Mouse (Mus musculus) hindbrain, embryonic 10.5 days (tissue): Measurements from ENCODE around the gene Dcxr. TPM values are rescaled to one million over a fixed set of nuclear protein-coding genes. Genes with fewer than 3 reads are reported as not detected.
"Not testable (repeated sequence)": the region's sequence is repeated elsewhere in the genome, so short reads cannot be mapped to it uniquely, and the experiment has no call there.

Experiments
- DNase-seq: peaks from one replicate; pipeline ENCODE4 v3.0.0-alpha.2; 2017; ENCODE audit warnings: low spot score
- H3K27ac ChIP-seq: fragments of 300-500 bp; sonication (generic); 2 replicates; pipeline ENCODE4 v1.5.1; 2016; ENCODE audit warnings: mild to moderate bottlenecking, moderate library complexity
- H3K27me3 ChIP-seq: fragments of 300-500 bp; sonication (generic); 2 replicates; pipeline ENCODE4 v1.6.1; 2016; ENCODE audit warnings: mild to moderate bottlenecking; ENCODE audit not compliant: poor library complexity, insufficient read depth, severe bottlenecking
- H3K36me3 ChIP-seq: fragments of 300-500 bp; sonication (generic); 2 replicates; pipeline ENCODE4 v1.6.1; 2016; ENCODE audit warnings: mild to moderate bottlenecking, moderate library complexity
- H3K4me1 ChIP-seq: fragments of 300-500 bp; sonication (generic); replicated peaks from 2 replicates; pipeline ENCODE4 v1.6.1; 2016; ENCODE audit warnings: mild to moderate bottlenecking
- H3K4me3 ChIP-seq: fragments of 300-500 bp; sonication (generic); 2 replicates; pipeline ENCODE4 v1.5.1; 2016; ENCODE audit warnings: mild to moderate bottlenecking, moderate library complexity
- H3K9me3 ChIP-seq: fragments of 300-500 bp; sonication (generic); 2 replicates; pipeline ENCODE4 v1.6.1; 2016; ENCODE audit warnings: mild to moderate bottlenecking, moderate library complexity
- WGBS: fragments of 180-500 bp; shearing (Covaris S2); methylation state at CpG from one replicate; pipeline ENCODE4 v1.1.7; 2016; 5-methylcytosine and 5-hydroxymethylcytosine counted together
- polyA plus RNA-seq: library from polyadenylated mRNA; unstranded; fragments of >200 nt; fragmentation: Nextera tagmentation; extraction: Ambion mirVana; gene quantifications from 2 replicates; pipeline ENCODE4 v1.2.1, GENCODE M21; 2016

Dcxr gene
- polyA plus RNA-seq, 1 experiment from 2014 or later: 19.8 TPM

- peaks cover 95% of the 10 kb centered on the region for H3K36me3 ChIP-seq
- H3K4me1 ChIP-seq: peaks cover 45% of the 10 kb centered on the region
- H3K27me3 ChIP-seq: no peaks in the 10 kb centered on the region
- no peaks in the 10 kb centered on the region; the same call in 1 of the 2 replicates for H3K9me3 ChIP-seq
- peak; percentile 50 for DNase-seq
- WGBS: 22% methylated on average over 4 of the region's 4 CpGs
- H3K27ac ChIP-seq: peak overlapping the region; percentile 79
- H3K4me3 ChIP-seq: peak overlapping the region; percentile 11; the same call in 1 of the 2 replicates
These were observed 31.9 kb downstream of the Dcxr start for GRCm38 (mm10) chr11:120695184-120695583.

GRCm38 (mm10) chr11:120693461-120693860 is 33.6 kb downstream of the Dcxr start:
- Histone ChIP-seq H3K9me3 (no peaks in the 10 kb centered on the region; the same call in 1 of the 2 replicates), H3K4me1 (peaks cover 38% of the 10 kb centered on the region), H3K36me3 (peaks cover 93% of the 10 kb centered on the region), H3K27me3 (no peaks in the 10 kb centered on the region), H3K27ac (no peak overlapping the region), H3K4me3 (no peak overlapping the region)
- 66% methylated on average over 3 of the region's 3 CpGs for WGBS
- DNase-seq: no peak

- no peak for DNase-seq
- no peaks in the 10 kb centered on the region for H3K27me3 ChIP-seq
- H3K9me3 ChIP-seq: no peaks in the 10 kb centered on the region; the same call in 1 of the 2 replicates
- H3K4me3 ChIP-seq: no peak overlapping the region
- peaks cover 33% of the 10 kb centered on the region for H3K4me1 ChIP-seq
- 96% methylated on average over 4 of the region's 4 CpGs for WGBS
- peaks cover 93% of the 10 kb centered on the region for H3K36me3 ChIP-seq
- H3K27ac ChIP-seq: no peak overlapping the region
These were observed 34.5 kb downstream of the Dcxr start for GRCm38 (mm10) chr11:120692471-120693011.

- Histone ChIP-seq H3K36me3 (peaks cover 94% of the 10 kb centered on the region), H3K27me3 (no peaks in the 10 kb centered on the region), H3K27ac (no peak overlapping the region), H3K4me3 (no peak overlapping the region), H3K9me3 (no peaks in the 10 kb centered on the region), H3K4me1 (peaks cover 28% of the 10 kb centered on the region)
- no peak for DNase-seq
- WGBS: 83% methylated on average over 3 of the region's 3 CpGs
These were observed 37.7 kb downstream of the Dcxr start for GRCm38 (mm10) chr11:120689365-120689764.

DNA sequence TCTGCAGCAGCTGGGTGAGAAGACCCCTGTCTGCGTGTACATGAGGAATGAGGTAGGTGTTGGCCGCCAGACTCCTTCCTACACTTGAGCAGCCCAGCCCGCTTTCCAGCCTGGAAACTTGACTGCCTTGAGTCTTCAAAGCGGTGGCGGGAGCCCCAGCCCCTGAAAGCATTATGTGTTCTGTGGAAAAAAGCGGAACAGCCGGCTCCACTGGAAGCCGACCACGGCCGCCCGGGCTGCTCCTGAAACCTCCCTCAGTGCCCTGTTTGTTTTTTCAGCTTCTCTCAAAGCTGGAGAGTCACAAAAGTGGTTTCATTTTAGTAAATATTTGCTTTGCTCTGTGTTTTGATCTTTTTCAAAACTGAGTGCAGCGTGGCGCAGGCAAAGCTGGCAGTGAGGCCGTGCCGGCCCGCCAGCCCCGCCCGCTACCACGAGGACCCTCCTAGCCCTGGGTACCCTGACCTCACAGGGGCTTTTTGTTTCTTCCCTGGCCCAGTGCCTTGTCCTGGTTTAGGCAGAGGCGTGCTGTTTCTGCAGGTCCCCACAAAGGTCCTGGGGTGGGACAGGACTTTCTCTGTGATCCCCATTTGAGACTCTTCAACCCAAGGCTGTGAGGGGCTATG is 40.3 kb downstream of the Dcxr start:
- H3K4me1 ChIP-seq: peaks cover 23% of the 10 kb centered on the region
- no peak for DNase-seq
- WGBS: 68% methylated on average over 20 of the region's 20 CpGs

GRCm38 (mm10) chr11:120684660-120685059 is 42.4 kb downstream of the Dcxr start:
- Histone ChIP-seq H3K27me3 (no peaks in the 10 kb centered on the region), H3K36me3 (peaks cover 98% of the 10 kb centered on the region), H3K4me3 (no peak overlapping the region), H3K9me3 (no peaks in the 10 kb centered on the region), H3K4me1 (peaks cover 23% of the 10 kb centered on the region), H3K27ac (no peak overlapping the region)
- no peak for DNase-seq
- 89% methylated on average over 2 of the region's 2 CpGs for WGBS

More for the DNA sequence above, 40.3 kb downstream of the Dcxr start:
- peak overlapping the region; percentile 66 for H3K27ac ChIP-seq
- no peak overlapping the region for H3K4me3 ChIP-seq
- H3K27me3 ChIP-seq: no peaks in the 10 kb centered on the region
- no peaks in the 10 kb centered on the region for H3K9me3 ChIP-seq
- H3K36me3 ChIP-seq: peaks cover 94% of the 10 kb centered on the region

DNA sequence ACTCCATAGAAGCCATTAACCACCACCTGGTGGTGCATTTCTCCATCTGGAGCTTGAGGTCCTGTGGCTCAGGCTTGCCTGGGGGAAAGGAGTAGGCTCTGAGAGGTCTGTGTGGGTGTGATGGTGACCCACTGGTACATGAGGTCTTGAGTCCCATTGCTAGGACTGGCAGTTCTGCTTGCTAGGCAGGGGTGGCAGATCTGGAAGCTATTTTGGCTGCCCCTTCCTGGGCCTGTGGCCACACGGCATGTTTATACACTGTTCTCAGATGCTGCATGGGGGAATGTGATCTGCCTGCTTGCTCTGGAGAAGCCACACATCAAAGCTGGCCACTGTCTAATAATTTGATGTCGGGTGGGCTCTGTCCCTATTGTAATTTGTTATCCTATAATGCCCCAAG is 43.0 kb downstream of the Dcxr start:
- DNase-seq: no peak
- 80% methylated on average over 2 of the region's 2 CpGs for WGBS
- H3K36me3 ChIP-seq: peaks cover 98% of the 10 kb centered on the region
- H3K27me3 ChIP-seq: no peaks in the 10 kb centered on the region
- H3K4me3 ChIP-seq: no peak overlapping the region
- no peak overlapping the region for H3K27ac ChIP-seq
- H3K9me3 ChIP-seq: no peaks in the 10 kb centered on the region
- peaks cover 23% of the 10 kb centered on the region for H3K4me1 ChIP-seq

GRCm38 (mm10) chr11:120683536-120683935 is 43.5 kb downstream of the Dcxr start:
- WGBS: 92% methylated on average over 3 of the region's 3 CpGs
- Histone ChIP-seq H3K9me3 (no peaks in the 10 kb centered on the region), H3K4me3 (no peak overlapping the region), H3K4me1 (peaks cover 23% of the 10 kb centered on the region), H3K27me3 (no peaks in the 10 kb centered on the region), H3K36me3 (peaks cover 98% of the 10 kb centered on the region), H3K27ac (no peak overlapping the region)
- no peak for DNase-seq

DNA sequence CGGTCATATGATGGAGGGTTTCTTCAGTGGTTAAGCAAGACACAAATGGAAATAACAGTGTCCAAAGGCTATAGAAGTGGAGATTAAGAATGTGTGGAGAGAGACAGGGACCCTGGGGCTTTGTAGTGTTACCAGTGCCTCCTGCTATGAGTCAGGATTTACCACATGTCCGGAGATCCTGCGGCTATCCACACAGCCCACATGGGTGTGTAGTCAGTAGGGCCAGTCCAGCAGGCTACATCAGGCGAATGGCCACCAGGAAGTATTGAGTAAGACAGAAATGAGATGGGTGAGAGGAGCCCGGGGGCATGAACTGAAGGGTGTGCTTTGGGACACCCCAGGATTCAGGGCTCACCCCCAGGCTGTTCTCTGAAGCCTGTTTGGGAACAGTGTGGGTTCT is 44.4 kb downstream of the Dcxr start:
- no peak for DNase-seq
- H3K36me3 ChIP-seq: peaks cover 98% of the 10 kb centered on the region
- H3K4me3 ChIP-seq: no peak overlapping the region
- H3K27me3 ChIP-seq: no peaks in the 10 kb centered on the region
- H3K27ac ChIP-seq: no peak overlapping the region
- 95% methylated on average over 5 of the region's 5 CpGs for WGBS
- peaks cover 23% of the 10 kb centered on the region for H3K4me1 ChIP-seq
- no peaks in the 10 kb centered on the region for H3K9me3 ChIP-seq

- H3K27me3 ChIP-seq: no peaks in the 10 kb centered on the region
- H3K4me3 ChIP-seq: no peak overlapping the region
- peaks cover 12% of the 10 kb centered on the region; the same call in 1 of the 2 replicates for H3K4me1 ChIP-seq
- no peaks in the 10 kb centered on the region for H3K9me3 ChIP-seq
- no peak for DNase-seq
- no peak overlapping the region for H3K27ac ChIP-seq
- WGBS: 83% methylated on average over 3 of the region's 3 CpGs
- peaks cover 97% of the 10 kb centered on the region for H3K36me3 ChIP-seq
These were observed 47.2 kb downstream of the Dcxr start for GRCm38 (mm10) chr11:120679909-120680308.

GRCm38 (mm10) chr11:120676951-120677350 is 50.1 kb downstream of the Dcxr start:
- WGBS: 96% methylated on average over 4 of the region's 4 CpGs
- no peaks in the 10 kb centered on the region for H3K9me3 ChIP-seq
- DNase-seq: no peak
- peaks cover 28% of the 10 kb centered on the region for H3K4me1 ChIP-seq
- no peak overlapping the region for H3K4me3 ChIP-seq
- no peaks in the 10 kb centered on the region for H3K27me3 ChIP-seq
- H3K27ac ChIP-seq: no peak overlapping the region
- peaks cover 71% of the 10 kb centered on the region for H3K36me3 ChIP-seq

GRCm38 (mm10) chr11:120675875-120676274 is 51.2 kb downstream of the Dcxr start:
- DNase-seq: not testable (repeated sequence)

More at GRCm38 (mm10) chr11:120675875-120676274, 51.2 kb downstream of the Dcxr start:
- H3K4me3 ChIP-seq, H3K27me3 ChIP-seq, H3K27ac ChIP-seq, H3K9me3 ChIP-seq: not testable (repeated sequence)
- H3K36me3 ChIP-seq: peaks cover 60% of the 10 kb centered on the region
- H3K4me1 ChIP-seq: peaks cover 28% of the 10 kb centered on the region
- WGBS: 89% methylated on average over 5 of the region's 5 CpGs
